Mouse (Mus musculus): ENCODE results near the gene Rbm42. TPM values are rescaled to one million over a fixed set of nuclear protein-coding genes. Genes with fewer than 3 reads are reported as not detected.

Gene Rbm42
- 10 to 100 TPM; 67.7 to 67.8 TPM for total RNA-seq (2021)
- long read RNA-seq, experiment 1, transcript Rbm42-202 (9 exons, 1,526 nt): major isoform, 44 of 88 reads
- long read RNA-seq, experiment 1, transcript Rbm42-201 (10 exons, 1,784 nt): minor isoform, 40 of 88 reads
- long read RNA-seq, experiment 1, partial matches to known transcripts: 0 of 88 reads
- long read RNA-seq, experiment 1, other reads (novel, unspliced or antisense): 4 of 88 reads
- long read RNA-seq, experiment 2, transcript Rbm42-201 (10 exons, 1,784 nt): minor isoform, 15 of 55 reads
- long read RNA-seq, experiment 2, transcript Rbm42-202 (9 exons, 1,526 nt): major isoform, 33 of 55 reads
- long read RNA-seq, experiment 2, partial matches to known transcripts: 4 of 55 reads
- long read RNA-seq, experiment 2, other reads (novel, unspliced or antisense): 3 of 55 reads

DNA sequence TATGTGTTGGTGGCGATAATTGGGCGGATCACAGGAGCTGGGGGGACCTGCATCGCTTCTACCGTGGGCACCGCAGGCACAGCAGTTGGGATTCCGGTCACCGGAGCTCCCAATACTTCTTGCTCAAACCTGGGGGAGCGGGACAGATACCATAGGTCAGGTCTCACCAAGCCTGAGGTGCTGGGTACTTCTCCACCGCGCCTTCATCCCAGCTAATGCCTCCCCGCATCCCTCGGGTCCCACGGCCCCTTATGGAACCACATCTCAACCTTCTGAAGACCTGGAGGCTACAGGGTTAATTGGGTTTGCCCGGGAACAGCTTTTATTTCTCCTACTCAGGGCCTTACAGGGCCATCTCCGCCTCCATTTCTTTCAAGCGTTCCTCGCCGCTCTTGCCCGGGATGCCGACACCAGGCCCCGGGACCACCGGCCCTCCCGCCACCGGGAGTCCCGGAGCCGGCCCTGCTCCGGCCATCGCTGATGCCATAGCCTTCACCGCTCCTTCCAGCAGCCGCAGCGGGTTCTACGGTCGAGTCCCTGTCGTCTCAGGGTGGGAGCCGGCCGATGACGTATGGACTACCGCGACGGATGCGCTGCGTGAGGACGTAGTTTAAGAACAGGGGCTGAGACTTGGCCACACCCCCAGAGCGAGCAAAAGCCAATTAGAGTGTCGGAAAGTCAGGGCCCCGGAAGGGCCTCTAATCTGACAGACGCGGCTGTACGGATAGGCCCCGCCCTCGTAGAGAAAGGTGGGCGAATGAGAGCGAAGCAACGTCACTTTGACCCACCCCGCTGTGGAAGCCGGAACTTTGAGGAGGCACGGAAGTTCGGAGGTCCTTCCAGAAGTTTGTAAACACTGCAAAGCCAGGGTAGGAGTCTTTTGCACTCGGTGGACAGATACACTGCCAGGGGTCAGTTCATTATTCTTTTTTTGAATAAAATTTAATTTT is at the start of gene Rbm42:
TSS of gene Rbm42 (minus strand) at position 727 of the 950 bp plus-strand sequence.
- intact Hi-C loops (cut with DNase I): loop anchor here (1.0 kb wide), 1 partner anchor 79 kb away; the partner anchor contains the start of gene Tmem147
- peak; percentile 98 for DNase-seq (ENCODE audit: extremely low spot score in 1 of 2, low spot score in 2 of 2)
- H3K4me3 ChIP-seq: peak within 1 kb of the TSS; percentile 81
- peak within 1 kb of the TSS; percentile 90 for H3K27ac ChIP-seq
- TF ChIP-seq CTCF (IDR thresholded peaks at IDR 0.05): no peak

DNA sequence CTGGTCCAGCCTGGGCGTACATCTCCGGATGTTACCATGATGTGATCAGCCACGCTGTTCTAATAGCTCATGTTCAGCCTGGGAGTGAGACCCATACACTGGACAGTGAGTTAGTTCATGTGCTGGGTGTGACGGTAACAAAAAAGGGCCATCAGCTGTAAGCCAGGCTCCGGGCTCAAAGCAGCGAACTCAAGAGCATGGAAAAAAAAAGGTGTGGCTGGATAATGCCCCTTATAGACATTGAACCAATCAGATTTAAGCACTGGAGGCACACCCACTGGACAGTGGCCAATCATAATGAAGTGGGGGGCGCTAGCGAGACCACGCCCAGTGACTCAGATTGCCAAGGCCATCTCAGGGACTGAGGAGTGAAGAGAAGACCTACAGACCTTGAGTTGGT is 48.5 kb upstream of the Rbm42 start, which contains the start of gene 2200002J24Rik:
TSS of gene 2200002J24Rik (plus strand) at position 338 of the 400 bp plus-strand sequence.
- H3K4me3 ChIP-seq: no peak within 1 kb of the TSS
- H3K27ac ChIP-seq: no peak within 1 kb of the TSS
- intact Hi-C loops (cut with DNase I): no loop called here
- no peak for TF ChIP-seq CTCF (IDR thresholded peaks at IDR 0.05)
- no peak for DNase-seq (ENCODE audit: extremely low spot score in 1 of 2, low spot score in 2 of 2)

DNA sequence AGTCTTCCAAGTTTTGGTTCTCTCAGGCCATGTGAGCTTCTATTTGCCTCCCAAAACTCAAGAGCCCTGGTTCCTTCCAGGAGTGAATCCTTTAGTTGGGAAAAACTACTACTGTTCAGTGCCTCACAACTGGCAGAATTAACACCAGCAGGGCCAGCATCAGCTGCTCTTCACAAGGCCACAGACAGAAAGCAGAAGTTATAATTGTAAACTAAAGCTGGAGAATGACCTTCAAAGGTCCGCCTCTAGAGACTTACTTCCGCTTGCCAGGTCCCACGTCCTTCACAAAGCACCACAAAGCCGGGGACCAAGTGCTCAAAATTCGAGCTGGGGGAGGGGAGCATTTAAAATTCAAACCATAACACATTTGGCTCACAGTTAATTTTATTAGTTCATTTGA is 48.0 kb upstream of the Rbm42 start:
- no peak overlapping the region for H3K27ac ChIP-seq
- no peak for DNase-seq (ENCODE audit: extremely low spot score in 1 of 2, low spot score in 2 of 2)
- TF ChIP-seq CTCF (IDR thresholded peaks at IDR 0.05): no peak
- H3K4me3 ChIP-seq: no peak overlapping the region
- intact Hi-C loops (cut with DNase I): no loop called here

DNA sequence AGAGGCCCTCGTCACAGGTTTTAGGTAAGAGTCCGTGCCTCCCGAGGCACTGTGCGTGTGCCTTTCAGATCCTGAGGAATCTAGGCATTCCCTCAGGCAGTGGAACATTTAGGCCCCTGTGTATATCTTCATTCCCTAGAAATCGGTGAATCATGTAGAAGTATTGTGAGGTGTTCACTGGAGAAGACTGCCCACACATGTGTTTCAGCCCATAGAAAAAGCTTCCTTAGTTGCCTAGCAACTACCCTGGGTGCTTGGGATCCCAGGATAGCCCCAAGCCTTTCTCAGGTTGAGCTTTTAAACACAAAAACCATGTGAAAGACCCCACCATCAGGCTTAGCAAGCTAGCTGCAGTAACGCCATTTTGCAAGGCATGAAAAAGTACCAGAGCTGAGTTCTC is 38.2 kb upstream of the Rbm42 start:
- no peak for TF ChIP-seq CTCF (IDR thresholded peaks at IDR 0.05)
- H3K27ac ChIP-seq: no peak overlapping the region
- intact Hi-C loops (cut with DNase I): no loop called here
- no peak for DNase-seq (ENCODE audit: extremely low spot score in 1 of 2, low spot score in 2 of 2)
- no peak overlapping the region for H3K4me3 ChIP-seq

DNA sequence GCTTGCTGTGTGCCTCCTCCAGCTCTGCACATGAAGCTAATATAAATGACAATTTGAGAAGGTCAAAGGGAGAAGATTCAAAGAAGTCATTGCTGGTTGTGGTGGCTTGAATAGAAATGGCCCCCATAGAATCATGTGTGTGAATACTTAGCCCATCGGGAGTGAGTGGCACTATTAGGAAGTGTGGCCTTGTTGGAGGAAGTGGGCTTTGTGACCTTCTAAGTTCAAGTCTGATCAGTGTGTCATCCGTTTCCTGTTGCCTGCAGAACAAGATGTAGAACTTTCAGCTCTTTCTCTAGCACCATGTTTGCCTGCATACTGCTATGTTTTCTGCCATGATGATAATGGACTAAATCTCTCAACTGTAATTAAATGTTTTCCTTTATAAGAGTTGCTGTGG is 33.3 kb upstream of the Rbm42 start:
- no peak for DNase-seq (ENCODE audit: extremely low spot score in 1 of 2, low spot score in 2 of 2)
- Histone ChIP-seq H3K4me3 (no peak overlapping the region), H3K27ac (no peak overlapping the region)
- intact Hi-C loops (cut with DNase I): loop anchor here (5.0 kb wide), 2 partner anchors 34 to 84 kb away; no protein-coding TSS in a partner anchor
- TF ChIP-seq CTCF (IDR thresholded peaks at IDR 0.05): no peak

DNA sequence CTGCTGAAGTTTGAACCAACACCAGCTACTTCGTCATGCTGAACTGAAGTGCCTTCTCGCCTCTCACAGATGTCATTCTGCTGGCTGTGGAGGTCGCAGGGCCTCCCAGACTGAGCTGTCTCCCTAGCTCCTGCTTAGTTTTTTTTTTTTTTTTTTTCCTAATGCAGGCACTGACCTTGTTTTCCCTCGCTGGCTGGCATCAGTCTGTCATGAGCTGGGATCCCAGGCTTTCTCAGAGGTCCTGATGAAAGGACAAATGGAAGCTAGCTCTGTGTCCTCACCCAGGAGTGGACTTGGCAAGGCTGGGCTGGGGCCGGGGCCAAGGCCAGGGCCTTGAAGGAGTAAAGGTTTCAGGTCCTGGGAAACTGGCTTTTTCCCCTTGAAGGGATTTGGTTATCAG is 31.8 kb upstream of the Rbm42 start:
- no peak overlapping the region for H3K27ac ChIP-seq
- no peak for DNase-seq (ENCODE audit: extremely low spot score in 1 of 2, low spot score in 2 of 2)
- intact Hi-C loops (cut with DNase I): loop anchor here (5.0 kb wide), 2 partner anchors 35 to 85 kb away; no protein-coding TSS in a partner anchor

DNA sequence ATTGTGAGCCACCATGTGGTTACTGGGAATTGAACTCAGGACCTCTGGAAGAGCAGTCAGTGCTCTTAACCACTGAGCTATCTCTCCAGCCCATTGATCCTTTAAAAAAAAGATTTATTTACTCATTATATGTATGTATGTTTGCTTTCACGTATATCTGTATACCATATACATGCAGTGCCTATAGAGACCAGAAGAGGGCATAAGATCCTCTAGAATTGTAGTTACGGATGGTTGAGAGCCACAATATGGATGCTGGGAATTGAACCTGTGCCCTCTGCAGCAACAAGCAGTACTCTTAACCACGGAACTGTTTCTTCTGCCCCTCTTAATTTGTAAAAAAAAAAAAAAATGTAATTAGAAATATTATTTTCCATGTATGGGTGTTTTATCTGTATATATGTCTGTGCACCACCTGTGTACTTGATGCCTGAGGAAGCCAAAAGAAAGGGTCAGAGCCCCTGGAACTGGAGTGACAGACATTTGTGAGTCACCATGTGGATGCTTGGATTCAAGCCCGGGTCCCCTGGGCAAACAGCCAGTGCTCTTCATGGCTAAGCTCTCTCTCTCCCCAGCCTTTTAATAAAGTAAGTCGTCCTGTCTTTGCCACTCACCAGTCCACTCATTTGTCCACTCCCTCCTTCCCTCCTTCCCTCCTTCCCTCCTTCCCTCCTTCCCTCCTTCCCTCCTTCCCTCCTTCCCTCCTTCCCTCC is 28.3 kb upstream of the Rbm42 start:
- Histone ChIP-seq H3K27ac (no peak overlapping the region), H3K4me3 (no peak overlapping the region)
- TF ChIP-seq CTCF (IDR thresholded peaks at IDR 0.05): peak; percentile 16
- no peak for DNase-seq (ENCODE audit: extremely low spot score in 1 of 2, low spot score in 2 of 2)
- intact Hi-C loops (cut with DNase I): no loop called here

More for the DNA sequence above, 31.8 kb upstream of the Rbm42 start:
- no peak for TF ChIP-seq CTCF (IDR thresholded peaks at IDR 0.05)
- no peak overlapping the region for H3K4me3 ChIP-seq

DNA sequence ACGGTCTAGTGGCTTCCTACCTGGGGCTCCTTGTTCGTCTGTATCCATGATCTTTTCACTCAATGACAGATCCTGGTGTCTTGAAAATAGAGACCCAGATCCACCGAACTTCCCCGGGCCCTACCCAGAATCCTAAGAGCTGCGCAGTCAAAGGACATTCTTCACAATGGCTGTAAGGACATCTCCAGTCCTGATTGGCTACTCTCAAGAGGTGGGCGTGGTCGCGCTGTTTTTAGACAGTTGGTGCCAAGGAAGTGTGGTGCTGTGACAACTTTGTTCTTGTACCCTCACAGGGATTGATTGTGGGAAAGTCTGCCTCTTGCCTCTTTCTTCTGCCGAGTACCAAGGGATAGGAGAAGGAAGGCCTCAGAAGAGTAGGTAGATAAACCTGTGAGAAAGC is 21.4 kb upstream of the Rbm42 start, which contains the start of gene Pmis2:
TSS of gene Pmis2 (minus strand) at position 126 of the 400 bp plus-strand sequence.
- intact Hi-C loops (cut with DNase I): no loop called here
- H3K27ac ChIP-seq: no peak within 1 kb of the TSS
- no peak for TF ChIP-seq CTCF (IDR thresholded peaks at IDR 0.05)

DNA sequence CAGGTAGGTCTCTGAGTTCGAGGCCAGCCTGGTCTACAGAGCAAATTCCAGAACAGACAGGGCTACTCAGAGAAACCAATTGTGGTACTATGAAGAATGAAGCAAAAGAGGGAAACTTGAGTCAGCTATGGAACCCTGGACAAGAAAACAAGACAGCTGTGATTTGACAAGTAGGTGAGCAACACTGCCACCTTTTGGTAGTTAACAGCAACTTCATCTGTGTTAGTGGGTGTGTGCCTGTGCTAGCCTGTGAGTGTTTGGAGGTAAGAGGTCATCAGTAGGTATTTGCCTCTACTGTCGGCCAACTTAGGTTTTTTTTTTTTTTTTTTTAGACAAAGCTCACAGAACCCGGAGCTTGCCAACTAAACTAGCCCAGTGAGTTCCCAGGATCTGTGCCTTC is 19.1 kb upstream of the Rbm42 start:
- intact Hi-C loops (cut with DNase I): loop anchor here (5.0 kb wide), 1 partner anchor 188 kb away; the partner anchor contains the start of gene Ffar3
- H3K4me3 ChIP-seq: no peak overlapping the region
- no peak overlapping the region for H3K27ac ChIP-seq
- no peak for DNase-seq (ENCODE audit: extremely low spot score in 1 of 2, low spot score in 2 of 2)
- peak; percentile 34 for TF ChIP-seq CTCF (IDR thresholded peaks at IDR 0.05)

More for the DNA sequence above, 21.4 kb upstream of the Rbm42 start, which contains the start of gene Pmis2:
- DNase-seq (ENCODE audit: extremely low spot score in 1 of 2, low spot score in 2 of 2): no peak
- no peak within 1 kb of the TSS for H3K4me3 ChIP-seq

DNA sequence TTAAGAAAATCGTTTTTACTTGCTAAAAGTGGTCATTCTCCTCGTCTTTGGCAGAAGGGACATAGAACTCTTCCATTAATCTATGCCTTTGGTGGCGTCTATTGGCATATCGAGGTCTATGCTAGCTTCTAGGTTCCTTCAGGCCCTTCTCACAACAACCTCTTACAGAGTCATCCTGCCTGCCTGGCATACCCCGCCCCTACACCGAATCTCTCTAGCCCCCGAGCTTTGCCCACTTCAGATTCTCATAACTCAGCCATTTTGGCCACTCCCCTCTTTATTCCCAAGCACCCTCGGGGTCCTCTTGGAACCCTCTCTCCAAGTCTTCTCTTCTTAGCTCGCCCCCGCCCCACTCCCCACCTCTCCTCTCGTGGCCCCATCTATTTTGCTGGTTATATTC is 15.2 kb upstream of the Rbm42 start:
- no peak for DNase-seq (ENCODE audit: extremely low spot score in 1 of 2, low spot score in 2 of 2)
- TF ChIP-seq CTCF (IDR thresholded peaks at IDR 0.05): no peak
- intact Hi-C loops (cut with DNase I): loop anchor here (1.0 to 5.0 kb wide), 2 partner anchors 64 to 192 kb away; partner anchors contain the start of genes Ffar3 and Tmem147
- H3K4me3 ChIP-seq: peak overlapping the region; percentile 68
- peak overlapping the region; percentile 64 for H3K27ac ChIP-seq

Data from left cerebral cortex, adult 2 months (tissue).